Mouse (Mus musculus) liver, embryonic 13.5 days (tissue): Measurements from ENCODE around the gene Depdc1b. TPM values are rescaled to one million over a fixed set of nuclear protein-coding genes. Genes with fewer than 3 reads are reported as not detected.

Experiments used
- ATAC-seq: fragments of 200-750 bp; cut with Nextera tagmentation; 2 replicates; pipeline ENCODE4 v1.8.0; 2017; ENCODE audit warnings: low read depth, mild to moderate bottlenecking, moderate number of reproducible peaks, moderate library complexity
- DNase-seq: peaks from one replicate; pipeline ENCODE4 v3.0.0; 2022
- H3K27ac ChIP-seq: fragments of 300-500 bp; sonication (generic); 2 replicates; pipeline ENCODE4 v1.5.1; 2015; ENCODE audit warnings: moderate library complexity, mild to moderate bottlenecking, inconsistent platforms
- H3K27me3 ChIP-seq: fragments of 300-500 bp; sonication (generic); 2 replicates; pipeline ENCODE4 v1.6.1; 2015; ENCODE audit warnings: mild to moderate bottlenecking, inconsistent platforms
- H3K36me3 ChIP-seq: fragments of 300-500 bp; sonication (generic); 2 replicates; pipeline ENCODE4 v1.6.1; 2015; ENCODE audit warnings: mild to moderate bottlenecking, inconsistent platforms
- H3K4me1 ChIP-seq: fragments of 300-500 bp; sonication (generic); replicated peaks from 2 replicates; pipeline ENCODE4 v1.6.1; 2015; ENCODE audit warnings: inconsistent platforms
- H3K4me2 ChIP-seq: fragments of 300-500 bp; sonication (generic); 2 replicates; pipeline ENCODE4 v1.6.1; 2015; ENCODE audit warnings: inconsistent platforms, mild to moderate bottlenecking, moderate library complexity
- H3K4me3 ChIP-seq: fragments of 300-500 bp; sonication (generic); replicated peaks from 2 replicates; pipeline ENCODE4 v1.5.1; 2015; ENCODE audit warnings: mild to moderate bottlenecking, inconsistent platforms
- H3K9ac ChIP-seq: fragments of 300-500 bp; sonication (generic); 2 replicates; pipeline ENCODE4 v1.6.1; 2015; ENCODE audit warnings: mild to moderate bottlenecking, inconsistent platforms
- H3K9me3 ChIP-seq: fragments of 300-500 bp; sonication (generic); replicated peaks from 2 replicates; pipeline ENCODE4 v1.6.1; 2016; ENCODE audit warnings: inconsistent platforms
- WGBS: fragments of 180-500 bp; shearing (Covaris S2); methylation state at CpG from one replicate; pipeline ENCODE4 v1.1.7; 2015; ENCODE audit not compliant: insufficient replicate concordance; 5-methylcytosine and 5-hydroxymethylcytosine counted together
- polyA plus RNA-seq: library from polyadenylated mRNA; unstranded; fragments of >200 nt; fragmentation: Nextera tagmentation; extraction: Ambion mirVana; gene quantifications from 2 replicates; pipeline ENCODE4 v1.2.1, GENCODE M21; 2015

Gene Depdc1b
- polyA plus RNA-seq, 1 experiment from 2014 or later, result 9.7 TPM

- H3K27ac ChIP-seq, result no peak overlapping the region
- no peaks in the 10 kb centered on the region for H3K9me3 ChIP-seq
- H3K4me2 ChIP-seq, result no peak overlapping the region
- H3K4me3 ChIP-seq, result no peak overlapping the region
- peaks cover 13% of the 10 kb centered on the region for H3K4me1 ChIP-seq
- no peaks in the 10 kb centered on the region for H3K36me3 ChIP-seq
- 51% methylated on average over 3 of the region's 3 CpGs for WGBS
- ATAC-seq (no peak), DNase-seq (no peak)
- no peak overlapping the region for H3K9ac ChIP-seq
- H3K27me3 ChIP-seq, result no peaks in the 10 kb centered on the region
These were observed 26.7 kb upstream of the Depdc1b start for GRCm38 (mm10) chr13:108289436-108289835.

- ATAC-seq, result no peak
- H3K4me2 ChIP-seq, result no peak overlapping the region
- no peak overlapping the region for H3K9ac ChIP-seq
- DNase-seq, result no peak
- peaks cover 13% of the 10 kb centered on the region for H3K4me1 ChIP-seq
- H3K27me3 ChIP-seq, result no peaks in the 10 kb centered on the region
- no peak overlapping the region for H3K4me3 ChIP-seq
- H3K27ac ChIP-seq, result no peak overlapping the region
- no peaks in the 10 kb centered on the region for H3K9me3 ChIP-seq
- WGBS, result 35% methylated on average over 4 of the region's 4 CpGs
- H3K36me3 ChIP-seq, result no peaks in the 10 kb centered on the region
These were observed 25.8 kb upstream of the Depdc1b start for GRCm38 (mm10) chr13:108290314-108290713.

GRCm38 (mm10) chr13:108297350-108298093 lies 18.6 kb upstream of the Depdc1b start:
- H3K4me2 ChIP-seq, result peak overlapping the region; percentile 70
- H3K4me1 ChIP-seq, result peaks cover 20% of the 10 kb centered on the region
- DNase-seq (peak; percentile 61), ATAC-seq (peak; percentile 85)
- peak overlapping the region; percentile 70 for H3K27ac ChIP-seq
- H3K36me3 ChIP-seq, result no peaks in the 10 kb centered on the region
- WGBS, result 4% methylated on average over 12 of the region's 12 CpGs
- peak overlapping the region; percentile 52 for H3K4me3 ChIP-seq
- H3K27me3 ChIP-seq, result no peaks in the 10 kb centered on the region
- no peaks in the 10 kb centered on the region for H3K9me3 ChIP-seq
- peak overlapping the region; percentile 52; the same call in 1 of the 2 replicates for H3K9ac ChIP-seq

GRCm38 (mm10) chr13:108298241-108298640 lies 17.9 kb upstream of the Depdc1b start:
- Histone ChIP-seq H3K27ac (peak overlapping the region; percentile 70; the same call in 1 of the 2 replicates), H3K9me3 (no peaks in the 10 kb centered on the region), H3K4me1 (peaks cover 20% of the 10 kb centered on the region), H3K9ac (no peak overlapping the region), H3K4me3 (no peak overlapping the region), H3K4me2 (no peak overlapping the region), H3K36me3 (no peaks in the 10 kb centered on the region), H3K27me3 (no peaks in the 10 kb centered on the region)
- no peak for ATAC-seq
- WGBS, result 23% methylated on average over 5 of the region's 5 CpGs
- DNase-seq, result no peak

- no peak overlapping the region for H3K4me3 ChIP-seq
- H3K4me2 ChIP-seq, result no peak overlapping the region
- H3K27me3 ChIP-seq, result no peaks in the 10 kb centered on the region
- no peak overlapping the region for H3K27ac ChIP-seq
- H3K9ac ChIP-seq, result no peak overlapping the region
- no peaks in the 10 kb centered on the region for H3K9me3 ChIP-seq
- no peak for DNase-seq
- peaks cover 20% of the 10 kb centered on the region for H3K4me1 ChIP-seq
- 13% methylated on average over 5 of the region's 5 CpGs for WGBS
- ATAC-seq, result no peak
- H3K36me3 ChIP-seq, result no peaks in the 10 kb centered on the region
These were observed 15.7 kb upstream of the Depdc1b start for GRCm38 (mm10) chr13:108300346-108300950.

- Histone ChIP-seq H3K27ac (no peak overlapping the region), H3K4me3 (no peak overlapping the region), H3K4me2 (no peak overlapping the region), H3K4me1 (peaks cover 19% of the 10 kb centered on the region), H3K36me3 (no peaks in the 10 kb centered on the region), H3K9me3 (no peaks in the 10 kb centered on the region), H3K27me3 (no peaks in the 10 kb centered on the region), H3K9ac (no peak overlapping the region)
- WGBS, result 69% methylated on average over 7 of the region's 7 CpGs
- ATAC-seq (no peak), DNase-seq (no peak)
These were observed 14.7 kb upstream of the Depdc1b start for GRCm38 (mm10) chr13:108301411-108301810.

GRCm38 (mm10) chr13:108302957-108303675 lies 13.0 kb upstream of the Depdc1b start:
- ATAC-seq, result no peak
- Histone ChIP-seq H3K9me3 (no peaks in the 10 kb centered on the region), H3K27me3 (no peaks in the 10 kb centered on the region)

GRCm38 (mm10) chr13:108303841-108304240 lies 12.3 kb upstream of the Depdc1b start:
- Histone ChIP-seq H3K36me3 (no peaks in the 10 kb centered on the region), H3K4me1 (no peaks in the 10 kb centered on the region), H3K4me2 (no peak overlapping the region), H3K27ac (no peak overlapping the region), H3K9me3 (no peaks in the 10 kb centered on the region), H3K27me3 (no peaks in the 10 kb centered on the region), H3K4me3 (no peak overlapping the region), H3K9ac (no peak overlapping the region)
- ATAC-seq, result no peak
- 14% methylated on average over 1 of the region's 1 CpGs for WGBS
- DNase-seq, result no peak

More at GRCm38 (mm10) chr13:108302957-108303675, 13.0 kb upstream of the Depdc1b start:
- 63% methylated on average over 7 of the region's 7 CpGs for WGBS
- Histone ChIP-seq H3K4me3 (no peak overlapping the region), H3K4me1 (peaks cover 2% of the 10 kb centered on the region; the same call in 1 of the 2 replicates), H3K4me2 (no peak overlapping the region), H3K9ac (no peak overlapping the region), H3K27ac (no peak overlapping the region), H3K36me3 (no peaks in the 10 kb centered on the region)
- no peak for DNase-seq

GRCm38 (mm10) chr13:108304680-108305079 lies 11.5 kb upstream of the Depdc1b start:
- no peaks in the 10 kb centered on the region for H3K27me3 ChIP-seq
- DNase-seq (no peak), ATAC-seq (no peak)
- no peaks in the 10 kb centered on the region for H3K9me3 ChIP-seq
- no peak overlapping the region for H3K4me3 ChIP-seq
- H3K4me1 ChIP-seq, result no peaks in the 10 kb centered on the region
- no peak overlapping the region for H3K27ac ChIP-seq
- H3K9ac ChIP-seq, result no peak overlapping the region
- H3K4me2 ChIP-seq, result no peak overlapping the region
- 17% methylated on average over 2 of the region's 2 CpGs for WGBS
- no peaks in the 10 kb centered on the region for H3K36me3 ChIP-seq

GRCm38 (mm10) chr13:108316487-108316903 lies 363 bp downstream of the Depdc1b start:
- peak; percentile 76 for ATAC-seq
- Histone ChIP-seq H3K4me2 (peak overlapping the region; percentile 80), H3K36me3 (peaks cover 12% of the 10 kb centered on the region), H3K27ac (peak overlapping the region; percentile 99), H3K9ac (peak overlapping the region; percentile 87), H3K27me3 (peaks cover 4% of the 10 kb centered on the region; the same call in 1 of the 2 replicates), H3K9me3 (no peaks in the 10 kb centered on the region), H3K4me3 (peak overlapping the region; percentile 81), H3K4me1 (peaks cover 50% of the 10 kb centered on the region)
- DNase-seq, result peak; percentile 53
- under 1% methylated on average over 32 of the region's 32 CpGs for WGBS

- H3K4me3 ChIP-seq, result peak overlapping the region; percentile 81
- 72% methylated on average over 2 of the region's 2 CpGs for WGBS
These were observed 1.3 kb downstream of the Depdc1b start for GRCm38 (mm10) chr13:108317414-108317813.

More at GRCm38 (mm10) chr13:108317414-108317813, 1.3 kb downstream of the Depdc1b start:
- peaks cover 50% of the 10 kb centered on the region for H3K4me1 ChIP-seq
- peaks cover 4% of the 10 kb centered on the region; the same call in 1 of the 2 replicates for H3K27me3 ChIP-seq
- peak overlapping the region; percentile 99 for H3K27ac ChIP-seq
- peak overlapping the region; percentile 80 for H3K4me2 ChIP-seq
- DNase-seq, result no peak
- peak overlapping the region; percentile 87 for H3K9ac ChIP-seq
- peaks cover 12% of the 10 kb centered on the region for H3K36me3 ChIP-seq
- no peak for ATAC-seq
- no peaks in the 10 kb centered on the region for H3K9me3 ChIP-seq
